Mouse (Mus musculus): ENCODE results near the gene Gpr152. TPM values are rescaled to one million over a fixed set of nuclear protein-coding genes. Genes with fewer than 3 reads are reported as not detected.

Gene Gpr152
- polyA plus RNA-seq, 1 experiment = 0.06 TPM

- TF ChIP-seq POLR2A (IDR thresholded peaks at IDR 0.05; ENCODE audit: low read depth, low read length) = no peak
- no peak for TF ChIP-seq CTCF (IDR thresholded peaks at IDR 0.05; ENCODE audit: extremely low read depth, insufficient read length, insufficient replicate concordance, low read depth, low read length)
- no peaks in the 10 kb centered on the region for H3K27me3 ChIP-seq (ENCODE audit: control insufficient read depth, insufficient read depth, low read length)
- 4% methylated on average over 51 of the region's 52 CpGs for WGBS
- H3K27ac ChIP-seq (ENCODE audit: insufficient read depth, low read depth, low read length) = no peak overlapping the region
- peaks cover 29% of the 10 kb centered on the region for H3K36me3 ChIP-seq (ENCODE audit: control insufficient read depth, insufficient read depth, low read length)
- H3K4me1 ChIP-seq (ENCODE audit: control insufficient read depth, insufficient read depth, insufficient read length, low read length) = peaks cover 26% of the 10 kb centered on the region
- H3K4me3 ChIP-seq (ENCODE audit: low read depth, low read length) = peak overlapping the region; percentile 91
These were observed 38.8 kb upstream of the Gpr152 start for GRCm38 (mm10) chr19:4100718-4101261.

DNA sequence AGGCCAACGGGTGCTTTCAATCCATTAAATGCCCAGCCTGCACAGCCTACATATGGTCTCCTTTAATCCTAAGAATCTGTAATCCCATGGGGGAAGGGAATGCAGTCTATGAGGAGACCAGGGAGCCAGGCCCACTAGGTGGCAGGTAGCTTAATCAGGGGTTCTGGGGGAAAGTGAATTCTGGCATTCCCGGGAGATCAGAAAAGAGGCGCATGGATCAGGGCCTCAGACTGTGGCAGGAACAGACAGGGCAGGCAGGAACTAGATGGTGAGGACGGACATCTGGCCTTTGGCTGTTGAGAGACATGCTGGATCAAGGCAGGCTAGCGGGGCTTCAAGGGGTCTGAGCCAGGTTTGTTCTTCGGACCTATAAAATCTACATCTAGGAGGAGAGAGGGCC is 38.1 kb upstream of the Gpr152 start:
- Histone ChIP-seq H3K4me1 (ENCODE audit: control insufficient read depth, insufficient read depth, insufficient read length, low read length) (peaks cover 24% of the 10 kb centered on the region), H3K27me3 (ENCODE audit: control insufficient read depth, insufficient read depth, low read length) (no peaks in the 10 kb centered on the region), H3K4me3 (ENCODE audit: low read depth, low read length) (no peak overlapping the region), H3K27ac (ENCODE audit: insufficient read depth, low read depth, low read length) (no peak overlapping the region), H3K36me3 (ENCODE audit: control insufficient read depth, insufficient read depth, low read length) (peaks cover 33% of the 10 kb centered on the region)
- WGBS = 92% methylated on average over 6 of the region's 6 CpGs
- no peak for TF ChIP-seq CTCF (IDR thresholded peaks at IDR 0.05; ENCODE audit: extremely low read depth, insufficient read length, insufficient replicate concordance, low read depth, low read length)
- TF ChIP-seq POLR2A (IDR thresholded peaks at IDR 0.05; ENCODE audit: low read depth, low read length) = no peak

GRCm38 (mm10) chr19:4102049-4102448 is 37.5 kb upstream of the Gpr152 start:
- H3K27ac ChIP-seq (ENCODE audit: insufficient read depth, low read depth, low read length) = no peak overlapping the region
- no peak overlapping the region for H3K4me3 ChIP-seq (ENCODE audit: low read depth, low read length)
- no peaks in the 10 kb centered on the region for H3K27me3 ChIP-seq (ENCODE audit: control insufficient read depth, insufficient read depth, low read length)
- peaks cover 23% of the 10 kb centered on the region for H3K4me1 ChIP-seq (ENCODE audit: control insufficient read depth, insufficient read depth, insufficient read length, low read length)
- H3K36me3 ChIP-seq (ENCODE audit: control insufficient read depth, insufficient read depth, low read length) = peaks cover 39% of the 10 kb centered on the region
- WGBS = 95% methylated on average over 2 of the region's 2 CpGs
- TF ChIP-seq CTCF (IDR thresholded peaks at IDR 0.05; ENCODE audit: extremely low read depth, insufficient read length, insufficient replicate concordance, low read depth, low read length) = no peak
- TF ChIP-seq POLR2A (IDR thresholded peaks at IDR 0.05; ENCODE audit: low read depth, low read length) = no peak

DNA sequence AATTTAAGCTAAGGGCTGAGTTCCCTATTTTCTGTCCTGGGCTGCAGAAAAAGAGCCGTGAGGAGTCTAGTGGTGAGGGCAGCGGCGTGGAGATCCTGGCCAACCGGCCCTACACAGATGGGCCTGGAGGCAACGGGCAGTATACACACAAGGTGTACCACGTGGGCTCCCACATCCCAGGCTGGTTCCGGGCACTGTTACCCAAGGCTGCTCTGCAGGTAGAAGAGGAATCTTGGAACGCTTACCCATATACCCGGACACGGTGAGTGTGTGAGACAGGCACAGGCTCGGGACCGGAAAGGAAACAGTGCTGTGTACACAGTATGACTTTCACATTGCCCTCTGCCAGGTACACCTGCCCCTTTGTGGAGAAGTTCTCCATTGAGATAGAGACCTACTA is 37.0 kb upstream of the Gpr152 start:
- TF ChIP-seq POLR2A (IDR thresholded peaks at IDR 0.05; ENCODE audit: low read depth, low read length) = no peak
- no peak for TF ChIP-seq CTCF (IDR thresholded peaks at IDR 0.05; ENCODE audit: extremely low read depth, insufficient read length, insufficient replicate concordance, low read depth, low read length)
- Histone ChIP-seq H3K4me1 (ENCODE audit: control insufficient read depth, insufficient read depth, insufficient read length, low read length) (peaks cover 22% of the 10 kb centered on the region), H3K36me3 (ENCODE audit: control insufficient read depth, insufficient read depth, low read length) (peaks cover 41% of the 10 kb centered on the region), H3K27ac (ENCODE audit: insufficient read depth, low read depth, low read length) (no peak overlapping the region), H3K4me3 (ENCODE audit: low read depth, low read length) (no peak overlapping the region), H3K27me3 (ENCODE audit: control insufficient read depth, insufficient read depth, low read length) (no peaks in the 10 kb centered on the region)
- WGBS = 91% methylated on average over 12 of the region's 12 CpGs

- 96% methylated on average over 18 of the region's 18 CpGs for WGBS
- Histone ChIP-seq H3K4me3 (ENCODE audit: low read depth, low read length) (no peak overlapping the region), H3K27ac (ENCODE audit: insufficient read depth, low read depth, low read length) (no peak overlapping the region)
These were observed 36.3 kb upstream of the Gpr152 start for GRCm38 (mm10) chr19:4103294-4103693.

DNA sequence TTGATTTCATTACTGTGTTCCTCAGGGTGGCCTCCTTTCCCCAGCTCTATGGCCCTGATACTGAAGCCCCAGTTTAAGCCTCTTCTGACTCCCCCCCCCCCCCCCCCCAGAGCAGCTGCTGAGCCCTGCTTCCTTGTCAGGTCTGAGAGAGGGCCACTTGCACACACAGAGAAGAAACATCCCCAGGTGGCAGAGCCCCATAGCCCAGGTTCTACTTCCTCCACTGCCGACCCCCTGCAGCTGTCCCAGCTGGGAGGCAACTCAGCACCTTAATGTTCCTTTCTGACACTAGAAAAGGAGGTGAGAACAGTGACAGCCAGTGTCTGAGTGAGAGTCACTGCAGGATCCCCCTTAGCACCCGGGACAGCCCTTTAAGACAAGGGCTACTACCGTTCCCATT is 35.8 kb upstream of the Gpr152 start:
- peaks cover 11% of the 10 kb centered on the region for H3K4me1 ChIP-seq (ENCODE audit: control insufficient read depth, insufficient read depth, insufficient read length, low read length)
- peaks cover 43% of the 10 kb centered on the region for H3K36me3 ChIP-seq (ENCODE audit: control insufficient read depth, insufficient read depth, low read length)
- H3K27me3 ChIP-seq (ENCODE audit: control insufficient read depth, insufficient read depth, low read length) = no peaks in the 10 kb centered on the region
- no peak overlapping the region for H3K27ac ChIP-seq (ENCODE audit: insufficient read depth, low read depth, low read length)
- WGBS = 75% methylated on average over 3 of the region's 3 CpGs
- no peak overlapping the region for H3K4me3 ChIP-seq (ENCODE audit: low read depth, low read length)
- TF ChIP-seq CTCF (IDR thresholded peaks at IDR 0.05; ENCODE audit: extremely low read depth, insufficient read length, insufficient replicate concordance, low read depth, low read length) (no peak), POLR2A (IDR thresholded peaks at IDR 0.05; ENCODE audit: low read depth, low read length) (no peak)

More at GRCm38 (mm10) chr19:4103294-4103693, 36.3 kb upstream of the Gpr152 start:
- Histone ChIP-seq H3K27me3 (ENCODE audit: control insufficient read depth, insufficient read depth, low read length) (no peaks in the 10 kb centered on the region), H3K4me1 (ENCODE audit: control insufficient read depth, insufficient read depth, insufficient read length, low read length) (peaks cover 16% of the 10 kb centered on the region), H3K36me3 (ENCODE audit: control insufficient read depth, insufficient read depth, low read length) (peaks cover 44% of the 10 kb centered on the region)
- TF ChIP-seq POLR2A (IDR thresholded peaks at IDR 0.05; ENCODE audit: low read depth, low read length) (no peak), CTCF (IDR thresholded peaks at IDR 0.05; ENCODE audit: extremely low read depth, insufficient read length, insufficient replicate concordance, low read depth, low read length) (no peak)

- peaks cover 6% of the 10 kb centered on the region for H3K4me1 ChIP-seq (ENCODE audit: control insufficient read depth, insufficient read depth, insufficient read length, low read length)
- WGBS = 94% methylated on average over 16 of the region's 16 CpGs
- no peak overlapping the region for H3K27ac ChIP-seq (ENCODE audit: insufficient read depth, low read depth, low read length)
- no peak overlapping the region for H3K4me3 ChIP-seq (ENCODE audit: low read depth, low read length)
- no peaks in the 10 kb centered on the region for H3K27me3 ChIP-seq (ENCODE audit: control insufficient read depth, insufficient read depth, low read length)
- TF ChIP-seq CTCF (IDR thresholded peaks at IDR 0.05; ENCODE audit: extremely low read depth, insufficient read length, insufficient replicate concordance, low read depth, low read length) (no peak), POLR2A (IDR thresholded peaks at IDR 0.05; ENCODE audit: low read depth, low read length) (no peak)
- H3K36me3 ChIP-seq (ENCODE audit: control insufficient read depth, insufficient read depth, low read length) = peaks cover 45% of the 10 kb centered on the region
These were observed 34.9 kb upstream of the Gpr152 start for GRCm38 (mm10) chr19:4104675-4105194.

All from small intestine, adult 2 months (tissue).